Mouse (Mus musculus) monocyte, adult 2 months (primary cell): ENCODE results near the gene Gpbp1.

ENCODE experiments used
- DNase-seq, 2 experiments: peaks; one replicate each; pipeline ENCODE4 v3.0.0; 2022; ENCODE audit warnings: low spot score in 2 of 2, low read depth in 1 of 2

The Gpbp1 gene

DNA sequence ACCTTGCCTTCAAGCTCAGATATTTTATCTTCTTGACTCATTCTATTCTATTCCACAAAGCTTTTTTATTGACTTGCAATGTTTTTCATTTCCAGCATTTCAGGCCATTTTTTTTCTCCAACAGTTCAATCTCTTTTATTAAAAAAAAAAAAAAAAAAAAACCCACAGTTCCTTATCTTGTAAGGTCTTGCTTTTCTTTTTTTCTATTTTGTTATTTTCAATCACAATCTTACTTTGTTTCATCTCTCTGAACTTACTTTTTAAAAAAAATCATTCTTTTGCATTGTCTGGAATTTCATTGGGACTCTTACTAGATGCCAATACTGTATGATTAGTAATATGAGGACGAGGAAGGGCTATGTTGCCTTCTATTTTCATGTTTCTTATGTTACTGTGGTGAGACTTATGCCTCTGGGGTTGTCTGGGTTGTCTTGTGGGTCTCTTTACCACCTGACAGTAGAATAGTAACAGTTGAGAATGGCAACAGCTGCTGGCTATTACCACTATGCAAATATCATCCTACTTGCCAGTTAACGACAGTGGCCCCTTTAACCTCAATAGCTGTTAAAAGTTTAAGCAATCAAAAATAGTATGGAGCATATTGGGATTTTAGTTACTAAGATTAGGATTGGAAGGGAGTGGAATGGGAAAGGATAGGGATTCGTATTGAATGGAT lies 19.2 kb downstream of the Gpbp1 start:
- DNase-seq: no peak

DNA sequence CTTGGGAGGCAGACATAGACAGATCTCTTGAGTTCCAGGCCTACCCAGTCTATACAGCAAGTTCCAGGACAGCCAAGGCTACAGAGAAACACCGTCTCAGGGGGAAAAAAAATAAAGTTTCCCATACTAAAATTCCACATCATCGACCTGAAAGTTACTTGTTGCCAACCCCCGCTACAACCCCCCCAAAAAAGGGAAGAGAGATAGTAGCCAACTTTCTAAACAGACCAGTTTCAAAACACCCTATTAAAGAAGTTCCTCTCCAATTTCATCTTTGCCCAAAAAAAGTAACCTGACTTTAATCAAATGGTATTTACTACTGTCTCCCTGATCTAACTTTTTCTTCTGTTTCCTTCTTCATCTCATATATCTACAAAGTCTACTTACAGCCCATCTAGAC lies 22.6 kb downstream of the Gpbp1 start:
- no peak for DNase-seq

DNA sequence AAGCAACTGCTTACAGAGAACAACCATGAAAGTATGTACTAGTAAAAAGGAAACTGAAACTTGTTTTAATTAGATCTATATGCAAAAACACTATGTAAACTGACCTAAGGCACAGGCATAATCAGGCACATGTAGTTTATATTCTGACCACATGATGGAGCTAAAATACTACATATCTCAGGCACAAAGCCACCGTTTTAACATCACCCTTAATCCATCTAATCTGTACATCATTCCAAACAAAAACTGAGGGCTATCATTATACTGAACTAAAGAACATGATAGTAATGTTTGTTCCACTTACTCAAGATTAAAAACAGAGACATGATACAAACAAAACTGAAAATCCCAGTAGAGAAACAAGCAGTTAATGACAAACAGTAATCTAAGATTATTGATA lies 28.5 kb downstream of the Gpbp1 start:
- no peak for DNase-seq

DNA sequence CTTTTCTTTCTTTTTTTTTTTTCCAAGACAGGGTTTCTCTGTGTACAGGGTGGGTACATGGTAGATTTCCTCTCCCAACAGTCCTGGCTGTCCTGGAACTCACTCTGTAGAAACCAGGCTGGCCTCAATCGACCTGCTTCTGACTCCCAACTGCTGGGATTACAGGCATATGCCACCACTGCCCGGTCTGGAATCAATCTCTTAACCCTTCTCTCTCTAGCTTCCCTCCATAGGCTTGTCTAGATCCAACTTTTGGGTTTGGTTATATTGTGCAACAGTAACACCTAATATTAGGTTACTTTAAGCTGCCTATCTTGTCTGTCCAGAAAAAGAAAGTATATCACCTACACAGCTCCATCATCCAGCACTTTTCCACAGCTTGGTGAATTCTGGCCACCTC lies 33.1 kb downstream of the Gpbp1 start:
- DNase-seq: no peak

DNA sequence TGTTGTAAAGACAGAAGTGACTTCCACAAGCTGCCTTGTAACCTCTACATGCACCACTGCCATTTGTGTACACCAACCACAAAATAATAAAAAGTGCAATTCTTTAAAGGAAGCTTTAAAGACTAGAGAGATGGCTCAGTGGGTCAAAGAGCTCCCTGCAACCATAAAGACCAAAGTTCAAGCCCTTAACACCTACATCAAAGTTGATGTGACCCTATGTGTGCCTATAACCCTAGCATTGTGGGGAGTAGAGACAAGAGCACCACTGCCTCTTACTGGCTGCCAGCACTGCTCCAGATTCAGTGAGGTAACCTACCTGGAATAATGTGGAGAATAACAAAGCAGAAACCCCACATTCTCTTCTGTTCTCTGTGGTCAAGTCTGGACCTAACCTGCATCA lies 45.6 kb downstream of the Gpbp1 start:
- no peak for DNase-seq

DNA sequence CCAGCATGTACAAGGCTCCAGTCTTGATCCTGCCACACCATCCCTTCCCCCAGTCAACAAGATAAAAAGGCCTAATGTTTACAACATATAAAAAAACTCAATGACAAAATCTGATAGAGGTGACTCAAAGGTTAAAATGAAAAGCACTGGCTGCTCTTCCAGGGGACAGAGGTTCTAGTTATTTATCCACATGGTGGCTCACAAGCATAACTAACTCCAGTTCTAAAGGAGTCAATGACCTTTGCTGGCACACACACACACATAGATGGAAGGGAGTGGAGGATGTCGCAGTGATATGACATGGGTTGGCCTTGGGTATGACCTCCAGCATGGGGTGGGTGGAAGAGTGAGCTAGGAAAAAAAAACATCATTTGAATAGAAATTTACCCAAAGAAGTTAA lies 58.7 kb downstream of the Gpbp1 start:
- DNase-seq: no peak

DNA sequence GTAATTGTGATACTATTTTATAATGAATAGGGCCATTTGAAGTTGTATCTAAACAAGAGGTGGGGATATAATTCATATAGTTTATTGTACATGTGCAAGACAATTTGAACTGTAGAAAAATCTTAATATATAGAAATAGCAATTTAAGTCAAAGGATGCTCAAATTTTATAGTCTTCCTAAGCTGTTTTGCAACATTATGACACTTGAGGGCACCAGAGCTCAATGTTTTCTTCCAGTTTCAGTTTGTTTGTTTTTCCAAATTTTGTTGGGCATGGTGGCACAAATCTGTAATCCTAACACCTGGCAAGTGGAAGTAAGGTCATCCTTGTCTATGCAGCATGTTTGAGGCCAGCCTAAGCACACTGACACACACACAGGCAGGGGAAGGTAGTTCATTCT lies 68.6 kb downstream of the Gpbp1 start:
- DNase-seq: no peak

DNA sequence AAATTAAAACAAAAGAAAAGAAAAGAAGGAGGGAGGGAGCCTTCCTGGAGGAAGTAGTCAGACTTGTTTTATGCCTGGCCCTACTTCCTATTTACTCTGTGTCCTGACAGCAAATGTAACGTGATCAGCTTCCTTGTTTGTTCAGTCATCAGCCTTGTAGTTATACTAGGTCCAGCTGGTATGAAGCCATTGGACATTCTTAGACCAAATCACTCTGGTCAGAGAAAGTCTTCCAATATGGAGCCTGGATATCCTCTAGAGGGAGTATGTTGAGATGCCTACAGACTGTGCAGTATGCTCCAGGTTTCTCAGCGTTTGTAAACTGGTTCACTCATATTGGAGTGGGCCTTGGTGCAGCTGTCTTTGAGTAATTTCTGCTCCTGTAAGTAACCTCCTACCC lies 71.8 kb downstream of the Gpbp1 start:
- no peak for DNase-seq

DNA sequence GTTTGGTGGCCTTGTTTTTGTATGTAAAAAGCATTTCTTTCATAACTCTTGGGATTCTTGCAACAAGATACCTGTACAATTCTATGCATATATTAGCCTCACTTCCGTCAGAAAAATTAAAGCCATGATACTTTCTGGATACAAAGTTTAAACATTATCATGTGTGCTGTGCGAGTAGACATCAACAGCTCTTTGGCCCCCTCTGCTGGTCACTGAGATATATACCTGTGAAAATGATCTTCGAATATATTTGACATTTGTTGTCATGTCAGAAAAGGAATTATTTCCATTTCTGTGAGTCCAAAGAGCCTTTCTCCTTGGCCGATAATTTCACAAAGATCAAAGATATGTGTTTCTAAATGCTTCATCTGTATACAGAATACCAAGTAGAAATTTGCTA lies 76.8 kb downstream of the Gpbp1 start:
- DNase-seq: no peak

DNA sequence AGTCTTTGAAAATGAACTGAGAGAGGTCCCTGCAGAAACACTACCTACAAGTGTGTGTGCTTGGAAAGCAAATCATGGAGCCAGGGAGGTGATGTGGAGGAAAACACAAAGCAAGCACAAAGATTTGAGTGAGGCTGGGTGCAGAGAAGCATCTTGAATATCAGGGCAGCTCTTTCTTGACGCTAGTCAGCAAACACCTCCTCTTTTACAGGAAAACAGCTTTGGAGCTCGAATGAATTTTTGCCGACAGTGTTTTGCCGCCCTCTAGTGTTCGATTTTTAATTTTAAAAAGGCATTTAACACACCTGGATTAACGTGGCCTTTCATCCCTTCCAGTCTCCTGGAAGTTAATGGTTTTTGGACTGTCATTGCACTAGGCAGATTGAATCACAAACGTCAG lies 79.1 kb downstream of the Gpbp1 start:
- no peak for DNase-seq

DNA sequence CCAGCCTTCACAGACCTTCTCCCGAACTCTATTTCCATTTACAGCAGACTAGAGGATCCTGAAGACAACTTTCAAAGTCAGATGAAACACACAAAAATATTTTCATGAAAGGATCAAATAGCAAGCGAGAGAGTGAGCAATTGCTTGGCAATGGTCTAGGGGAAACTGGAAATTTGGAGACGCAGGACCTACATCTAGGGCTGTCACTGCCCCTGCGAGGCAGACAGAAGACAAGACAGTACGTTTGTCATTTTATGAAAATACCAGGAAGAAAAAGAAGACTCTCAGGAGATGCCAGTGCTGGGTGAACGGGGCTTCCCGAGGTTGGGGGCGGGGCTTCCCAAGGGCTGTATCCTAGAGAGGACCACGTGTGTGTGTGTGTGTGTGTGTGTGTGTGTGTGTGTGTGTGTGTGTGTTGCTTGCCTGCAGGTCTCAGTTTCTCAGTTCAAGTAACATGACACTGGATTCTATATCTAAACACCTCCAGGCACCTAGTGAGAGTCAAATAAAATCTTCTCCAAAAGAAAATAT lies 83.0 kb downstream of the Gpbp1 start:
- no peak for DNase-seq

DNA sequence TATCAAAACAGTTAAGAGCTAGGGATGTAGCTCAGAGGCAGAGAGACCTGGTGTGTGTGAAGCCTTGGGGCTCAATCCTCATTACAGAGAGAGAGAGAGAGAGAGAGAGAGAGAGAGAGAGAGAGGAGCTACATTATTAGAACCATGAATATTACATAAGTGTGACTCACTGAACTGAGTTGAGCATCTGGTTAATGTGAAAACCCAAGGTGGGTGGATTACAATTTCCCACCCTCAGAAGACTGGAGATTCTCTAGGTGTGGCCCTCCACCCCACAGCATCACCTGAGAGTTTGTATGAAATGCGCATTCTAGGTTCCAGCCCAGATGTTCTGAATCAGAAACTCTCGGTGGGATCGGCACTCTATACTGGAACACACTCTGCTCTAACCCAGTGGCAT lies 84.0 kb downstream of the Gpbp1 start:
- no peak for DNase-seq

DNA sequence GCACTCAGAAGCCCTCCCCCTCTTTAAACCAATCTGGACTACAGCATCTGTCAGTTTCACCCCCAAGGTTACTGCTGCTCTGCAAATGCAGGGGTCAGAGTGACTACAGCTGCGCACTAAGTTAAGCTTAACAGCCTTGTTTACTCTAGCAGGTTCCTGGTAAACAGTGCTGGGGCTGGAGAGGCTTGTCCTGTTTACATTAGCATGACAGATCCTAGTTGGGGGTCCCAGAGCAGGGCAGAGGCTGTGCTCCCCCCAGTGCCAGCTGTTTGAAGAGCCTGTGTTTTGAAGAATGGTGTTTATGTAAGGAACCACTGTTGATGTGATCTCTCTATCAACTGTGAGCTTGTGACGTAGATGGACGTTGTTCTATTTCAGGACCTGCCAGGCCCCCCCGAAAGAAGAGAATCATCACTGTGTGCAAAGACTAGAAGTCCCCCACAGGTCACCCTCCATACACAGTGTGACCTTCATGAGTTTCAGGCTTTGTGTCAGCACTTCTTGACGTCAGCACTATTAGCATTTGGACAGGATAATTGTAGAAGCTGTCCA lies 92.2 kb downstream of the Gpbp1 start:
- DNase-seq: no peak

DNA sequence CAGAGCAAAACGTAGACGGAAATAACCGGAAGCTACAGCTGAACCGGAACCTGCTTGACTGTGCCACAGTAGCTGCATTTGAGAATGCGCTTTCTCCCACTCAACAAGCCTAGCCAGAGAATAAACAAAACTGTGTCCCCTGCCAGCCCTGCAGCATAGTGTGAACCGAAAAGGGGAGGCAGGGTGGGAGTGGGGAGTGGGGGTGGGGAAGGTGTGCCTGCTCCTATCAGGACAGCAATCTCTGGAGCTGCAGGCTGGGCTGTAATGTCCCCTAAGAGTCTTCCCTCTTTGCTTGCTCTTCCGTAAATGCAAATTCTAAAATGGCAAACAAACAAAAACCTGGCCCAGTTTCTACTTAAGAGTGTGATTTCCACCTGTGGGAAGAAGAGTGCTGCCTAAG lies 92.8 kb downstream of the Gpbp1 start:
- no peak for DNase-seq

DNA sequence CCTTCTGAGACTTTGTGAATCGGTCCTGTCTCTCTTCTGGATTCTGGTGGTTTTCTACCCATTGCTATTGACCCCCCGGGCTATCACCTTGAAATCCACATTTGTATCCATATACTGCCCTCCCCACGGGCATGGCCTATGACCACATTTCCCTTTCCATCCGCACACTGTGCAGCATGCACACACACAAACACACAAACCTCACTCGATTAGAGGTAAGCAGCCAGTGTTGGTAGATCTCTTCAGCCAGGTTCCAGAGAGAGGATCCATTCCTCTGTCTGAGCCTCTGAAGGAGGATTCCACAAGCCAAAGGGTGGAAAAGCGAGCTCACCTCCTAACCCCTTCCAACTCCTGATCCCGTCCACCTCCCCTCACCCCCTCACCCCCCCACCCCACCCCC lies 94.4 kb downstream of the Gpbp1 start:
- no peak for DNase-seq

DNA sequence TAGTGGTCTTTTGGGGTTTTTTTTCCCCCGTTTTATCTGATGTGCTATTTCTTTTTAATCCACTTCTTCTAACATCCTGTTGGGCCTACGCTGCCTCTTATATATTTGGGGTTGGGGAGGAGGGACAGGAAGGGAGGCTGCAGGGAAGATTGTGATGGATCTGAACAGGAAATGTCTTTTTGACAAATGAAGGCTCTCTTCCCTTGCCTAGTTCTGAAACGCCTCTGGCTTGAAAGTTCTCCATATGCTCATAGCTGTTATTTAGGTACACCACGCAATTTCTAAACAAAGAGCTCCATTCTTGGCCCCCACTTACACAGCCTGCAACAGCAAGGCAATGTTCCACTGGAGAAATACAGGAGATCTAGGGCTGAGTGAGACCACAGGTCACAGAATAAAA lies 95.0 kb downstream of the Gpbp1 start:
- DNase-seq: no peak

DNA sequence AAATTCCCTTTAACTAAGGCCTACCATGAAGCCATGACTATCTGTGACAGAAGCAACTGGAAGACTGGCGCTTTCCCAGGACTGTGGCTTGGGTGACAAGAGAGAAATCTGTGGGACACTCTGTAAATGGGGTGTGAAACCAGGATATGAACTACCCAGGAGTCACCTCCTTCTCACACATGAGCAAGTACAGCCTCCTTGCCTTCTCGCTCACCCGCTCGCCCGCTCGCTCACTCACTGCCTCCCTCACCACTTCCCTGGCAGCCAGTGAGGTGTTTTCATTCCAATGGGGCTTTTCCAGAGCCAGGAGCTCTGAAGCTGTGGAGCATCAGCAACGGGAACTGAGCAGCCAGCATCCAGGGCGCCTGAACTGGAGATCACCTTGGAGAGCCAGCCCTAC lies 95.6 kb downstream of the Gpbp1 start:
- DNase-seq: no peak

DNA sequence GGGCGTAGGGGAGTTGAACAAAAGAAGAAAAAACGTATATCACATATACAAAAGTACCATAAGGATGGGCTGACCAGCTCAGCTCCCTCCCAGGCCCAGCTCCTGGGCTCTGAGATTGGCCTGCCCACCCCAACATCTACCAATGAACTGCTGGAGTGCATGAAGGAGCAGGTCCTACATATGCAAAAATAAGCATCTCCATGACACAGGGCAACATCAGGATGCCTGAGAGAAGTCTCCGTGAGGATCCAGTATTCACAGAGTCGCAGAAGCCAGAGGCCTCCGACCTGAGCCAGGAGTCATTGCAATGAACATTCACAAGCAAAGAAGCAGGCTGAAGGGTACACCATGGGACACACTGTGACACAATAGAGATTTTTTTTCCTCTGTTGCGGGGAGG lies 96.5 kb downstream of the Gpbp1 start:
- DNase-seq: no peak

DNA sequence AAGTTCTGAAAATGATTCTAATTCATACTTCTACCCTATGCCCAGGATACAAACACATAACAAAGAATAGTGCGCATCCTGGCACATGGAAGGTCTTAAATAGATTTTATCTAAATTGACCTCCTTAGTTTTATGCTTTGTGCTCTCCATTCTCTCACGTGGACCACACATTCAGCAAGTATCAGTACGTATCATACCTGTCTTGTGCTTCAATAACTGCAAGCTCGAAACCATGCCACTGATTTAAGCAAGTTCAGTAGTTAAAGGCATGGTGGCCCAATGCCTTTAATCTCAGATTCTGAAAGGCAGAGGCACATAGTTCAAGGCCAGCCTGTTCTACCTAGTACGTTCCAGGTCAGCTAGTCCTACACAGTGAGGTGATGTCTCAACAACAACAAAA lies 98.5 kb downstream of the Gpbp1 start:
- DNase-seq: no peak

DNA sequence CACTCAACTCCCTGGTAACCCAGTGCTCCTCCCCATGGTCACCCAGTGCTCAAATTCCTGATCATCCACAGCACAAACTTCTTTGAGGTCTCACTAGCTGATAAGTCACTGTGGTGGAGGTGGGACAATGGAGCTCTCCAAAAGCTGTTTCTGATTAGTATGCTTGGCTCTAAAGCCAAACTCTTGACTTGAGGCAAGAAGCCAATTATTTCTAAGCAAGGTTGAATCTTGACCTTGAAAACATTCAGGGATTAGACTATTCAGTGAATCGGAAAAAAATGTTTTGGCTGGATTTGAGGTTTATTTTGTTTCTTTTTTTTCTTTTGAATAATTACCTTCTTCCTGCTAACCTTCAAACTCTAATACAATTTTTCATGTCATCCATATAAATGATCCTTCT lies 98.9 kb downstream of the Gpbp1 start:
- DNase-seq: no peak

DNA sequence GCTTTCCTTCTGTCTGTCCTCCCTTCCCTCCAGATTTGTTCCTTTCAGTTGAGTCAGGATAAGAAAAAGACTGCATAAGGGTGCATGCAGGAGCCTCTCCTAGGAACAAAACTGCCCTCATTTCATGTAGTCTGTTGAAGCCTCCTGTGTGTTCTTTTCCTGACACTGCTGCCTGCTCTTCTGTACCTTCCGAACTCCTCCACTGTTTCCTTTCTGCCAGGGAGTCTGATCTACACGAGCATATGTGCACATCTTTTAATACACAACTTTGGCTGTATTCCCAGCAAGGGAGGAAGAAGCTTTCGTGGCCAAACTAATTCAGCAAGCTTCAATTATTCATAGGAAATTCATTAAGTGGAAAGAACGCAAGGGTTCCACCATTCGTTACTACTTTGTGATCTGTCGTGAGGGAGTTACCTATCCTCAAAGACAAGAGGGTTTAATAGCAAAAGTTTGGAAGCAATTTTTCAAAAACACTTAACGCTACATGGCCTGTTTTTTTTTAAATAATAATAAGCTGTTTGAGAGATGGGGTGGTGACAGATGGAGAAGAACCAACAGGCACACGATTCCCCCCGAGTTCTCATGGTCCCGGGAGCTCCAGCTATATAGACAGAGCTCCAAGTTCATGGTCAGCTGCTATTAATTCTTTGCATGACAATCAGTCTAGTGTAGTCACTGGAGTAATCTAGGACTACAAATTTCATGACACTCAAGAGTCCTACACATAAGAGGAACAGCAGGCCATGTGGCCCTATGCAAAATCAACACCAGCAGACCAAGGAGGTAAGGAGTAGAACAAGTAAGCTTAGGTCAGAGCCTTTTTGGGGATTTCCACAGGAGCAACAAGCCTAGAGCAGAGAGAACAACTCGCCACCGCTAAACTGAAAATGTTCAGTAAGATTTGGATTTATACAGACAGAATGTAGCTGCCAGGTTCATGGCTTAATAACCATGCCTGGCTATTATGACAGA lies 105.6 kb downstream of the Gpbp1 start:
- DNase-seq: no peak
